22 mouse cellular contexts compared by ENCODE assay signal in genomic region chr4:32076391-32076925, GRCm38 (mm10).
DNase-seq lines count a peak whose midpoint lies in the region; ATAC-seq lines count a peak whose summit lies in the region.
"Had no signal": no experiment of that assay in that cellular context is flagged by ENCODE, and none has a peak within 500 bp of the region (broad histone marks: within the 10 kb centered on the region; RNA-seq: fewer than 3 reads in every experiment).

No protein-coding gene starts in this region.

- H3K27me3 ChIP-seq in hindbrain, embryonic 12.5 days, result no peaks in the 10 kb centered on the region
- no peaks in the 10 kb centered on the region for H3K27me3 ChIP-seq in hindbrain, embryonic 14.5 days (ENCODE audit: control insufficient read depth, insufficient read depth, low read length)
- H3K27me3 ChIP-seq in midbrain, embryonic 12.5 days, result peaks cover 3% of the 10 kb centered on the region; the same call in 1 of the 2 replicates
- no peaks in the 10 kb centered on the region for H3K27me3 ChIP-seq in neural tube, embryonic 14.5 days (ENCODE audit: control insufficient read depth, insufficient read depth, low read length)
- H3K27me3 ChIP-seq: embryonic facial prominence, embryonic 15.5 days had no signal

- no peak overlapping the region for H3K4me3 ChIP-seq in hindbrain, embryonic 12.5 days
- H3K4me3 ChIP-seq in hindbrain, embryonic 14.5 days (replicated peaks; ENCODE audit: low read length), result no peak overlapping the region
- no peak overlapping the region for H3K4me3 ChIP-seq in midbrain, embryonic 12.5 days
- no peak overlapping the region for H3K4me3 ChIP-seq in neural tube, embryonic 14.5 days (ENCODE audit: low read depth, low read length)
- H3K4me3 ChIP-seq: embryonic facial prominence, embryonic 15.5 days; gastrocnemius, adult 2 months; heart, embryonic 10.5 days; layer of hippocampus, adult 2 months; limb, embryonic 10.5 days had no signal

- H3K4me1 ChIP-seq in hindbrain, embryonic 12.5 days, result peaks cover 30% of the 10 kb centered on the region
- H3K4me1 ChIP-seq in hindbrain, embryonic 14.5 days (replicated peaks; ENCODE audit: control insufficient read depth, insufficient read depth, low read length), result peaks cover 24% of the 10 kb centered on the region
- peaks cover 35% of the 10 kb centered on the region for H3K4me1 ChIP-seq in midbrain, embryonic 12.5 days
- H3K4me1 ChIP-seq in neural tube, embryonic 14.5 days (ENCODE audit: control insufficient read depth, insufficient read depth, low read length), result peaks cover 15% of the 10 kb centered on the region; the same call in 1 of the 2 replicates

- ATAC-seq in hindbrain, embryonic 12.5 days (ENCODE audit: low FRiP score), result no peak
- no peak for ATAC-seq in hindbrain, embryonic 14.5 days (ENCODE audit: low FRiP score)
- no peak for ATAC-seq in midbrain, embryonic 12.5 days (ENCODE audit: low FRiP score, low read depth)
- ATAC-seq in neural tube, embryonic 14.5 days (ENCODE audit: low read depth), result no peak
- ATAC-seq in frontal cortex, adult (ENCODE audit: low TSS enrichment), result no peak
- ATAC-seq: liver, postnatal 0 days had no signal

- H3K9ac ChIP-seq in hindbrain, embryonic 12.5 days, result no peak overlapping the region
- no peak overlapping the region for H3K9ac ChIP-seq in hindbrain, embryonic 14.5 days
- no peak overlapping the region for H3K9ac ChIP-seq in midbrain, embryonic 12.5 days (replicated peaks)
- no peak overlapping the region for H3K9ac ChIP-seq in neural tube, embryonic 14.5 days (replicated peaks; ENCODE audit: low read depth, low read length)
- H3K9ac ChIP-seq: embryonic facial prominence, embryonic 15.5 days; liver, postnatal 0 days had no signal

- H3K27ac ChIP-seq in hindbrain, embryonic 12.5 days, result 0 out of 2 replicates have a peak overlapping the region, but pooled peaks have one; percentile 93
- H3K27ac ChIP-seq in hindbrain, embryonic 14.5 days, result no peak overlapping the region
- H3K27ac ChIP-seq in midbrain, embryonic 12.5 days (replicated peaks), result 0 out of 2 replicates have a peak overlapping the region, but pooled peaks have one; percentile 90
- H3K27ac ChIP-seq in neural tube, embryonic 14.5 days (ENCODE audit: low read depth, low read length), result peak overlapping the region; percentile 22; the same call in 1 of the 2 replicates
- H3K27ac ChIP-seq: embryonic facial prominence, embryonic 15.5 days; gastrocnemius, adult 2 months; heart, embryonic 10.5 days; layer of hippocampus, adult 2 months; limb, embryonic 10.5 days had no signal

- 65% methylated on average over 12 of the region's 12 CpGs for WGBS in hindbrain, embryonic 12.5 days
- 51% methylated on average over 12 of the region's 12 CpGs for WGBS in hindbrain, embryonic 14.5 days
- WGBS in midbrain, embryonic 12.5 days, result 57% methylated on average over 12 of the region's 12 CpGs
- 51% methylated on average over 12 of the region's 12 CpGs for WGBS in neural tube, embryonic 14.5 days

- DNase-seq in hindbrain, embryonic 14.5 days (ENCODE audit: low spot score), result no peak
- DNase-seq in right cerebral cortex, adult 2 months (ENCODE audit: low spot score in 2 of 2), result peak; percentile 25 to 32
- no peak for DNase-seq in right cerebral cortex, postnatal 4 days
- DNase-seq: adrenal gland, adult 2 months; cerebellum, adult 11 months; cerebellum, postnatal 10 days; gastrocnemius, adult 2 months; heart, postnatal 10 days; kidney, adult 18-20 months; kidney, postnatal 14 days; layer of hippocampus, postnatal 36 days; liver, postnatal 0 days; lung, postnatal 10 days; thymus, postnatal 14 days had no signal

- H3K36me3 ChIP-seq in hindbrain, embryonic 12.5 days, result no peaks in the 10 kb centered on the region
- no peaks in the 10 kb centered on the region for H3K36me3 ChIP-seq in hindbrain, embryonic 14.5 days (replicated peaks; ENCODE audit: control insufficient read depth, insufficient read depth)
- no peaks in the 10 kb centered on the region for H3K36me3 ChIP-seq in midbrain, embryonic 12.5 days
- no peaks in the 10 kb centered on the region for H3K36me3 ChIP-seq in neural tube, embryonic 14.5 days (ENCODE audit: control insufficient read depth, insufficient read depth, low read length)
- H3K36me3 ChIP-seq: embryonic facial prominence, embryonic 15.5 days; heart, embryonic 10.5 days; limb, embryonic 10.5 days had no signal

- H3K4me2 ChIP-seq in hindbrain, embryonic 12.5 days (replicated peaks), result no peak overlapping the region
- no peak overlapping the region for H3K4me2 ChIP-seq in hindbrain, embryonic 14.5 days (replicated peaks)
- H3K4me2 ChIP-seq in midbrain, embryonic 12.5 days (replicated peaks), result no peak overlapping the region
- no peak overlapping the region for H3K4me2 ChIP-seq in neural tube, embryonic 14.5 days (ENCODE audit: low read depth, low read length)
- H3K4me2 ChIP-seq: embryonic facial prominence, embryonic 15.5 days had no signal

- no peaks in the 10 kb centered on the region for H3K9me3 ChIP-seq in hindbrain, embryonic 12.5 days (replicated peaks)
- H3K9me3 ChIP-seq in hindbrain, embryonic 14.5 days (ENCODE audit: control insufficient read depth, low read length), result peaks cover under 1% of the 10 kb centered on the region; the same call in 1 of the 2 replicates
- no peaks in the 10 kb centered on the region for H3K9me3 ChIP-seq in midbrain, embryonic 12.5 days
- H3K9me3 ChIP-seq in neural tube, embryonic 14.5 days (ENCODE audit: control insufficient read depth, low read length), result no peaks in the 10 kb centered on the region
- H3K9me3 ChIP-seq: embryonic facial prominence, embryonic 15.5 days; heart, embryonic 10.5 days; limb, embryonic 10.5 days had no signal

Comparison
In these comparisons a context has a peak if more than half of its experiments do, and no peak if none do; other contexts are left out.
1. DNase-seq: peak in right cerebral cortex, adult 2 months (2 of 2); none in hindbrain, embryonic 14.5 days (single experiment) and right cerebral cortex, postnatal 4 days (single experiment).